Mouse (Mus musculus): ENCODE data around the gene 2610528A11Rik. TPM values are rescaled to one million over a fixed set of nuclear protein-coding genes. Genes with fewer than 3 reads are reported as not detected.

Gene 2610528A11Rik
- polyA plus RNA-seq, 1 experiment from 2014 or later = 1.9 TPM

- peaks cover 50% of the 10 kb centered on the region for H3K27me3 ChIP-seq (ENCODE audit: control insufficient read depth, insufficient read depth, low read length)
- no peak overlapping the region for H3K27ac ChIP-seq (replicated peaks in 1 of 2; ENCODE audit: control insufficient read depth in 1 of 2, insufficient read depth in 1 of 2, low read depth in 2 of 2, low read length in 2 of 2)
- no peak overlapping the region for H3K9ac ChIP-seq (ENCODE audit: low read length)
- H3K4me3 ChIP-seq (ENCODE audit: control insufficient read depth in 1 of 2, insufficient read depth in 1 of 2, low read depth in 1 of 2, low read length in 2 of 2) = no peak overlapping the region
- H3K4me1 ChIP-seq (ENCODE audit: control insufficient read depth in 2 of 2, insufficient read depth in 2 of 2, low read length in 2 of 2) = peaks cover 5 to 9% of the 10 kb centered on the region in 2 experiments; a peak in 2 of 4 replicates
- H3K36me3 ChIP-seq (ENCODE audit: control insufficient read depth, insufficient read depth, low read length) = no peaks in the 10 kb centered on the region
- H3K9me3 ChIP-seq (ENCODE audit: control insufficient read depth, low read length) = no peaks in the 10 kb centered on the region
- ATAC-seq (ENCODE audit: insufficient number of reproducible peaks, insufficient read depth, low FRiP score, low read depth) = no peak
- no peak overlapping the region for H3K4me2 ChIP-seq (ENCODE audit: low read length)
- 72% methylated on average over 4 of the region's 4 CpGs for WGBS
Measured at GRCm38 (mm10) chr14:37095556-37095955, 18.3 kb downstream of the 2610528A11Rik start.

GRCm38 (mm10) chr14:37094436-37094835 is 19.4 kb downstream of the 2610528A11Rik start:
- Histone ChIP-seq H3K9ac (ENCODE audit: low read length) (no peak overlapping the region), H3K27me3 (ENCODE audit: control insufficient read depth, insufficient read depth, low read length) (peaks cover 43% of the 10 kb centered on the region), H3K4me2 (ENCODE audit: low read length) (no peak overlapping the region), H3K4me3 (ENCODE audit: control insufficient read depth in 1 of 2, insufficient read depth in 1 of 2, low read depth in 1 of 2, low read length in 2 of 2) (no peak overlapping the region), H3K36me3 (ENCODE audit: control insufficient read depth, insufficient read depth, low read length) (no peaks in the 10 kb centered on the region), H3K9me3 (ENCODE audit: control insufficient read depth, low read length) (no peaks in the 10 kb centered on the region), H3K27ac (replicated peaks in 1 of 2; ENCODE audit: control insufficient read depth in 1 of 2, insufficient read depth in 1 of 2, low read depth in 2 of 2, low read length in 2 of 2) (no peak overlapping the region), H3K4me1 (ENCODE audit: control insufficient read depth in 2 of 2, insufficient read depth in 2 of 2, low read length in 2 of 2) (peaks cover 5 to 9% of the 10 kb centered on the region in 2 experiments; a peak in 2 of 4 replicates)
- 63% methylated on average over 6 of the region's 6 CpGs for WGBS
- no peak for ATAC-seq (ENCODE audit: insufficient number of reproducible peaks, insufficient read depth, low FRiP score, low read depth)

GRCm38 (mm10) chr14:37083755-37084154 is 30.1 kb downstream of the 2610528A11Rik start:
- Histone ChIP-seq H3K36me3 (ENCODE audit: control insufficient read depth, insufficient read depth, low read length) (no peaks in the 10 kb centered on the region), H3K4me2 (ENCODE audit: low read length) (no peak overlapping the region), H3K9ac (ENCODE audit: low read length) (no peak overlapping the region), H3K27ac (replicated peaks in 1 of 2; ENCODE audit: control insufficient read depth in 1 of 2, insufficient read depth in 1 of 2, low read depth in 2 of 2, low read length in 2 of 2) (no peak overlapping the region), H3K9me3 (ENCODE audit: control insufficient read depth, low read length) (no peaks in the 10 kb centered on the region), H3K27me3 (ENCODE audit: control insufficient read depth, insufficient read depth, low read length) (no peaks in the 10 kb centered on the region), H3K4me1 (ENCODE audit: control insufficient read depth in 2 of 2, insufficient read depth in 2 of 2, low read length in 2 of 2) (no peaks in the 10 kb centered on the region), H3K4me3 (ENCODE audit: control insufficient read depth in 1 of 2, insufficient read depth in 1 of 2, low read depth in 1 of 2, low read length in 2 of 2) (no peak overlapping the region)
- no peak for ATAC-seq (ENCODE audit: insufficient number of reproducible peaks, insufficient read depth, low FRiP score, low read depth)
- 22% methylated on average over 4 of the region's 4 CpGs for WGBS

- 83% methylated on average over 1 of the region's 1 CpGs for WGBS
- Histone ChIP-seq H3K4me2 (ENCODE audit: low read length) (no peak overlapping the region), H3K9ac (ENCODE audit: low read length) (no peak overlapping the region), H3K4me3 (ENCODE audit: control insufficient read depth in 1 of 2, insufficient read depth in 1 of 2, low read depth in 1 of 2, low read length in 2 of 2) (no peak overlapping the region), H3K27me3 (ENCODE audit: control insufficient read depth, insufficient read depth, low read length) (no peaks in the 10 kb centered on the region), H3K4me1 (ENCODE audit: control insufficient read depth in 2 of 2, insufficient read depth in 2 of 2, low read length in 2 of 2) (no peaks in the 10 kb centered on the region), H3K27ac (replicated peaks in 1 of 2; ENCODE audit: control insufficient read depth in 1 of 2, insufficient read depth in 1 of 2, low read depth in 2 of 2, low read length in 2 of 2) (no peak overlapping the region), H3K9me3 (ENCODE audit: control insufficient read depth, low read length) (no peaks in the 10 kb centered on the region), H3K36me3 (ENCODE audit: control insufficient read depth, insufficient read depth, low read length) (no peaks in the 10 kb centered on the region)
- ATAC-seq (ENCODE audit: insufficient number of reproducible peaks, insufficient read depth, low FRiP score, low read depth) = no peak
Measured at GRCm38 (mm10) chr14:37080724-37081123, 33.1 kb downstream of the 2610528A11Rik start.

GRCm38 (mm10) chr14:37068516-37068915 is 45.3 kb downstream of the 2610528A11Rik start:
- Histone ChIP-seq H3K9me3 (ENCODE audit: control insufficient read depth, low read length) (no peaks in the 10 kb centered on the region), H3K27ac (replicated peaks in 1 of 2; ENCODE audit: control insufficient read depth in 1 of 2, insufficient read depth in 1 of 2, low read depth in 2 of 2, low read length in 2 of 2) (no peak overlapping the region), H3K27me3 (ENCODE audit: control insufficient read depth, insufficient read depth, low read length) (no peaks in the 10 kb centered on the region), H3K36me3 (ENCODE audit: control insufficient read depth, insufficient read depth, low read length) (no peaks in the 10 kb centered on the region), H3K4me3 (ENCODE audit: control insufficient read depth in 1 of 2, insufficient read depth in 1 of 2, low read depth in 1 of 2, low read length in 2 of 2) (no peak overlapping the region), H3K4me1 (ENCODE audit: control insufficient read depth in 2 of 2, insufficient read depth in 2 of 2, low read length in 2 of 2) (no peaks in the 10 kb centered on the region), H3K9ac (ENCODE audit: low read length) (no peak overlapping the region), H3K4me2 (ENCODE audit: low read length) (no peak overlapping the region)
- ATAC-seq (ENCODE audit: insufficient number of reproducible peaks, insufficient read depth, low FRiP score, low read depth) = no peak
- WGBS = 15% methylated on average over 9 of the region's 9 CpGs

- Histone ChIP-seq H3K36me3 (ENCODE audit: control insufficient read depth, insufficient read depth, low read length) (no peaks in the 10 kb centered on the region), H3K9me3 (ENCODE audit: control insufficient read depth, low read length) (no peaks in the 10 kb centered on the region), H3K27ac (replicated peaks in 1 of 2; ENCODE audit: control insufficient read depth in 1 of 2, insufficient read depth in 1 of 2, low read depth in 2 of 2, low read length in 2 of 2) (no peak within 1 kb of the TSS), H3K4me2 (ENCODE audit: low read length) (no peak within 1 kb of the TSS), H3K27me3 (ENCODE audit: control insufficient read depth, insufficient read depth, low read length) (no peaks in the 10 kb centered on the region), H3K4me3 (ENCODE audit: control insufficient read depth in 1 of 2, insufficient read depth in 1 of 2, low read depth in 1 of 2, low read length in 2 of 2) (no peak within 1 kb of the TSS), H3K9ac (ENCODE audit: low read length) (no peak within 1 kb of the TSS), H3K4me1 (ENCODE audit: control insufficient read depth in 2 of 2, insufficient read depth in 2 of 2, low read length in 2 of 2) (no peaks in the 10 kb centered on the region)
- 62% methylated on average over 5 of the region's 5 CpGs for WGBS
- no peak for ATAC-seq (ENCODE audit: insufficient number of reproducible peaks, insufficient read depth, low FRiP score, low read depth)
Measured at GRCm38 (mm10) chr14:37067629-37068028, 46.2 kb downstream of the 2610528A11Rik start, which contains the start of gene Lrit2. Gene Lrit2 (plus strand): TSS chr14:37067929.

GRCm38 (mm10) chr14:37066636-37067035 is 47.2 kb downstream of the 2610528A11Rik start:
- no peak for ATAC-seq (ENCODE audit: insufficient number of reproducible peaks, insufficient read depth, low FRiP score, low read depth)
- H3K4me1 ChIP-seq (ENCODE audit: control insufficient read depth in 2 of 2, insufficient read depth in 2 of 2, low read length in 2 of 2) = no peaks in the 10 kb centered on the region
- no peaks in the 10 kb centered on the region for H3K9me3 ChIP-seq (ENCODE audit: control insufficient read depth, low read length)
- no peak overlapping the region for H3K4me3 ChIP-seq (ENCODE audit: control insufficient read depth in 1 of 2, insufficient read depth in 1 of 2, low read depth in 1 of 2, low read length in 2 of 2)
- H3K27me3 ChIP-seq (ENCODE audit: control insufficient read depth, insufficient read depth, low read length) = no peaks in the 10 kb centered on the region
- WGBS = 50% methylated on average over 2 of the region's 2 CpGs
- no peaks in the 10 kb centered on the region for H3K36me3 ChIP-seq (ENCODE audit: control insufficient read depth, insufficient read depth, low read length)
- H3K4me2 ChIP-seq (ENCODE audit: low read length) = no peak overlapping the region
- no peak overlapping the region for H3K9ac ChIP-seq (ENCODE audit: low read length)
- H3K27ac ChIP-seq (replicated peaks in 1 of 2; ENCODE audit: control insufficient read depth in 1 of 2, insufficient read depth in 1 of 2, low read depth in 2 of 2, low read length in 2 of 2) = no peak overlapping the region

- 41% methylated on average over 2 of the region's 2 CpGs for WGBS
Measured at GRCm38 (mm10) chr14:37064849-37065248, 49.0 kb downstream of the 2610528A11Rik start.

More at GRCm38 (mm10) chr14:37064849-37065248, 49.0 kb downstream of the 2610528A11Rik start:
- H3K36me3 ChIP-seq (ENCODE audit: control insufficient read depth, insufficient read depth, low read length) = no peaks in the 10 kb centered on the region
- H3K4me2 ChIP-seq (ENCODE audit: low read length) = no peak overlapping the region
- no peak overlapping the region for H3K9ac ChIP-seq (ENCODE audit: low read length)
- H3K27me3 ChIP-seq (ENCODE audit: control insufficient read depth, insufficient read depth, low read length) = no peaks in the 10 kb centered on the region
- no peaks in the 10 kb centered on the region for H3K4me1 ChIP-seq (ENCODE audit: control insufficient read depth in 2 of 2, insufficient read depth in 2 of 2, low read length in 2 of 2)
- H3K27ac ChIP-seq (replicated peaks in 1 of 2; ENCODE audit: control insufficient read depth in 1 of 2, insufficient read depth in 1 of 2, low read depth in 2 of 2, low read length in 2 of 2) = no peak overlapping the region
- H3K9me3 ChIP-seq (ENCODE audit: control insufficient read depth, low read length) = no peaks in the 10 kb centered on the region
- ATAC-seq (ENCODE audit: insufficient number of reproducible peaks, insufficient read depth, low FRiP score, low read depth) = no peak
- no peak overlapping the region for H3K4me3 ChIP-seq (ENCODE audit: control insufficient read depth in 1 of 2, insufficient read depth in 1 of 2, low read depth in 1 of 2, low read length in 2 of 2)

All from heart, embryonic 14.5 days (tissue).